Mouse (Mus musculus) liver, embryonic 11.5 days (tissue): ENCODE measurements around the gene Etv1. TPM values are rescaled to one million over a fixed set of nuclear protein-coding genes. Genes with fewer than 3 reads are reported as not detected.

Source experiments
- ATAC-seq: fragments of 200-750 bp; cut with Nextera tagmentation; replicated peaks from 2 replicates; pipeline ENCODE4 v1.8.0; 2017; ENCODE audit warnings: moderate number of reproducible peaks, mild to moderate bottlenecking, moderate TSS enrichment, moderate library complexity; ENCODE audit not compliant: low FRiP score
- DNase-seq: peaks from one replicate; pipeline ENCODE4 v3.0.0-alpha.2; 2017; ENCODE audit warnings: low spot score
- H3K27ac ChIP-seq: fragments of 300-500 bp; sonication (generic); 2 replicates; pipeline ENCODE4 v1.5.1; 2014; ENCODE audit warnings: mild to moderate bottlenecking, low read depth, low read length, control low read depth
- H3K27me3 ChIP-seq: fragments of 300-500 bp; sonication (generic); replicated peaks from 2 replicates; pipeline ENCODE4 v1.6.1; 2014; ENCODE audit warnings: low read length, mixed read lengths; ENCODE audit not compliant: control insufficient read depth, insufficient read depth
- H3K36me3 ChIP-seq: fragments of 300-500 bp; sonication (generic); 2 replicates; pipeline ENCODE4 v1.6.1; 2014; ENCODE audit warnings: mild to moderate bottlenecking, low read length, moderate library complexity, mixed read lengths; ENCODE audit not compliant: control insufficient read depth, insufficient read depth
- H3K4me1 ChIP-seq: fragments of 300-500 bp; sonication (generic); replicated peaks from 2 replicates; pipeline ENCODE4 v1.6.1; 2014; ENCODE audit warnings: low read length, mixed read lengths; ENCODE audit not compliant: control insufficient read depth, insufficient read depth
- H3K4me2 ChIP-seq: fragments of 300-500 bp; sonication (generic); 2 replicates; pipeline ENCODE4 v1.6.1; 2014; ENCODE audit warnings: mild to moderate bottlenecking, control low read depth, moderate library complexity
- H3K4me3 ChIP-seq: fragments of 300-500 bp; sonication (generic); 2 replicates; pipeline ENCODE4 v1.5.1; 2014; ENCODE audit warnings: low read depth, low read length, control low read depth
- H3K9ac ChIP-seq: fragments of 300-500 bp; sonication (generic); 2 replicates; pipeline ENCODE4 v1.6.1; 2014; ENCODE audit warnings: low read depth, low read length, control low read depth
- H3K9me3 ChIP-seq: fragments of 300-500 bp; sonication (generic); 2 replicates; pipeline ENCODE4 v1.6.1; 2016; ENCODE audit warnings: low read length, inconsistent platforms, mixed read lengths; ENCODE audit not compliant: control insufficient read depth
- WGBS: fragments of 180-500 bp; shearing (Covaris S2); extraction: QIAGEN DNeasy Blood & Tissue Kit; methylation state at CpG from one replicate; pipeline ENCODE4 v1.1.7; 2014; 5-methylcytosine and 5-hydroxymethylcytosine counted together
- polyA plus RNA-seq: library from polyadenylated mRNA; unstranded; fragments of >200 nt; fragmentation: Nextera tagmentation; extraction: Ambion mirVana; gene quantifications from 2 replicates; pipeline ENCODE4 v1.2.1, GENCODE M21; 2014

Etv1 gene
- polyA plus RNA-seq, 1 experiment from 2014 or later = 4.9 TPM

GRCm38 (mm10) chr12:38860168-38861115, 81.3 kb downstream of the Etv1 start:
- Histone ChIP-seq H3K27ac (no peak overlapping the region), H3K9ac (no peak overlapping the region), H3K4me1 (no peaks in the 10 kb centered on the region), H3K36me3 (no peaks in the 10 kb centered on the region), H3K27me3 (no peaks in the 10 kb centered on the region), H3K9me3 (no peaks in the 10 kb centered on the region), H3K4me3 (no peak overlapping the region), H3K4me2 (no peak overlapping the region)
- 77% methylated on average over 7 of the region's 7 CpGs for WGBS
- ATAC-seq (no peak), DNase-seq (no peak)

GRCm38 (mm10) chr12:38863395-38863794, 84.2 kb downstream of the Etv1 start:
- no peaks in the 10 kb centered on the region for H3K9me3 ChIP-seq
- no peak for ATAC-seq
- no peaks in the 10 kb centered on the region for H3K4me1 ChIP-seq
- H3K36me3 ChIP-seq = no peaks in the 10 kb centered on the region
- no peak overlapping the region for H3K9ac ChIP-seq
- DNase-seq = no peak
- 57% methylated on average over 4 of the region's 4 CpGs for WGBS
- no peak overlapping the region for H3K4me3 ChIP-seq
- H3K4me2 ChIP-seq = no peak overlapping the region
- no peaks in the 10 kb centered on the region for H3K27me3 ChIP-seq
- no peak overlapping the region for H3K27ac ChIP-seq

GRCm38 (mm10) chr12:38863982-38864828, 85.0 kb downstream of the Etv1 start:
- no peak for ATAC-seq
- no peak for DNase-seq
- Histone ChIP-seq H3K27me3 (no peaks in the 10 kb centered on the region), H3K4me1 (no peaks in the 10 kb centered on the region), H3K4me3 (no peak overlapping the region), H3K4me2 (no peak overlapping the region), H3K9ac (no peak overlapping the region), H3K27ac (no peak overlapping the region), H3K9me3 (no peaks in the 10 kb centered on the region), H3K36me3 (no peaks in the 10 kb centered on the region)
- WGBS = 50% methylated on average over 3 of the region's 3 CpGs

- Histone ChIP-seq H3K9ac (no peak overlapping the region), H3K4me2 (no peak overlapping the region), H3K36me3 (no peaks in the 10 kb centered on the region), H3K4me1 (no peaks in the 10 kb centered on the region), H3K4me3 (no peak overlapping the region), H3K27ac (no peak overlapping the region), H3K27me3 (no peaks in the 10 kb centered on the region), H3K9me3 (no peaks in the 10 kb centered on the region)
- ATAC-seq (no peak), DNase-seq (no peak)
Observed at GRCm38 (mm10) chr12:38874470-38874995, 95.4 kb downstream of the Etv1 start.

GRCm38 (mm10) chr12:38904516-38904915, 125.3 kb downstream of the Etv1 start:
- Histone ChIP-seq H3K9ac (no peak overlapping the region), H3K27me3 (no peaks in the 10 kb centered on the region), H3K9me3 (no peaks in the 10 kb centered on the region), H3K36me3 (no peaks in the 10 kb centered on the region), H3K27ac (no peak overlapping the region), H3K4me2 (no peak overlapping the region), H3K4me1 (no peaks in the 10 kb centered on the region), H3K4me3 (no peak overlapping the region)
- ATAC-seq (no peak), DNase-seq (no peak)
- 68% methylated on average over 3 of the region's 3 CpGs for WGBS

GRCm38 (mm10) chr12:38906314-38906713, 127.1 kb downstream of the Etv1 start:
- Histone ChIP-seq H3K9me3 (no peaks in the 10 kb centered on the region), H3K27ac (no peak overlapping the region), H3K36me3 (no peaks in the 10 kb centered on the region), H3K4me2 (no peak overlapping the region), H3K4me3 (no peak overlapping the region), H3K27me3 (no peaks in the 10 kb centered on the region), H3K4me1 (no peaks in the 10 kb centered on the region), H3K9ac (no peak overlapping the region)
- no peak for DNase-seq
- ATAC-seq = no peak
- WGBS = 84% methylated on average over 6 of the region's 6 CpGs

GRCm38 (mm10) chr12:38906812-38907211, 127.6 kb downstream of the Etv1 start:
- H3K9ac ChIP-seq = no peak overlapping the region
- no peaks in the 10 kb centered on the region for H3K9me3 ChIP-seq
- no peaks in the 10 kb centered on the region for H3K4me1 ChIP-seq
- no peaks in the 10 kb centered on the region for H3K27me3 ChIP-seq
- H3K4me3 ChIP-seq = no peak overlapping the region
- no peak overlapping the region for H3K4me2 ChIP-seq
- H3K27ac ChIP-seq = no peak overlapping the region
- DNase-seq = no peak
- ATAC-seq = no peak
- H3K36me3 ChIP-seq = no peaks in the 10 kb centered on the region
- 57% methylated on average over 9 of the region's 9 CpGs for WGBS

- ATAC-seq (no peak), DNase-seq (no peak)
- Histone ChIP-seq H3K4me1 (no peaks in the 10 kb centered on the region), H3K9ac (no peak overlapping the region), H3K36me3 (no peaks in the 10 kb centered on the region), H3K4me2 (no peak overlapping the region), H3K27ac (no peak overlapping the region), H3K9me3 (no peaks in the 10 kb centered on the region), H3K27me3 (no peaks in the 10 kb centered on the region), H3K4me3 (no peak overlapping the region)
- 81% methylated on average over 3 of the region's 3 CpGs for WGBS
Observed at GRCm38 (mm10) chr12:38908947-38909346, 129.8 kb downstream of the Etv1 start.
